ENCODE assay signal across 9 mouse cellular contexts in genomic region chr5:113173318-113173717, GRCm38 (mm10). TPM values are rescaled to one million over a fixed set of nuclear protein-coding genes. Genes with fewer than 3 reads are reported as not detected.
DNase-seq lines count a peak whose midpoint lies in the region; ATAC-seq lines count a peak whose summit lies in the region.
"Had no signal": no experiment of that assay in that cellular context is flagged by ENCODE, and none has a peak within 500 bp of the region (broad histone marks: within the 10 kb centered on the region; RNA-seq: fewer than 3 reads in every experiment).

No protein-coding gene starts in this region.

- no peak overlapping the region for H3K4me2 ChIP-seq in liver, embryonic 12.5 days
- H3K4me2 ChIP-seq: midbrain, embryonic 12.5 days had no signal

- DNase-seq in liver (peak; percentile 74), ZHBTc4 (ENCODE audit: low read depth, low spot score) (peak; percentile 82)
- peak; percentile 75 to 78 for DNase-seq in heart, postnatal 36 days
- DNase-seq in limb, embryonic 10.5 days (ENCODE audit: low spot score), result peak; percentile 84
- DNase-seq in thymus, postnatal 25 days, result peak; percentile 65

- H3K4me1 ChIP-seq in liver, embryonic 12.5 days, result peaks cover 5% of the 10 kb centered on the region; the same call in 1 of the 2 replicates
- H3K4me1 ChIP-seq in limb, embryonic 10.5 days, result peaks cover 21% of the 10 kb centered on the region
- H3K4me1 ChIP-seq: midbrain, embryonic 12.5 days had no signal

- ATAC-seq in liver, embryonic 12.5 days, result no peak
- peak; percentile 80 for ATAC-seq in common myeloid progenitor, adult 5-6 weeks (replicated peaks; ENCODE audit: low read depth, poor library complexity, severe bottlenecking)
- peak; percentile 39 for ATAC-seq in neutrophil, adult 5-6 weeks (ENCODE audit: extremely low read depth, insufficient number of reproducible peaks, low FRiP score, poor library complexity, severe bottlenecking)

- H3K9me3 ChIP-seq in liver, embryonic 12.5 days (replicated peaks), result no peaks in the 10 kb centered on the region
- no peaks in the 10 kb centered on the region for H3K9me3 ChIP-seq in limb, embryonic 10.5 days (replicated peaks)

- 10% methylated on average over 5 of the region's 5 CpGs for WGBS in liver, embryonic 12.5 days (ENCODE audit: insufficient replicate concordance)
- 25% methylated on average over 5 of the region's 5 CpGs for WGBS in limb, embryonic 10.5 days

- H3K27me3 ChIP-seq in liver, embryonic 12.5 days (replicated peaks), result no peaks in the 10 kb centered on the region
- no peaks in the 10 kb centered on the region for H3K27me3 ChIP-seq in limb, embryonic 10.5 days (ENCODE audit: low read depth, poor library complexity, severe bottlenecking)
- H3K27me3 ChIP-seq: midbrain, embryonic 12.5 days had no signal

- H3K36me3 ChIP-seq in liver, embryonic 12.5 days, result no peaks in the 10 kb centered on the region
- no peaks in the 10 kb centered on the region for H3K36me3 ChIP-seq in limb, embryonic 10.5 days
- H3K36me3 ChIP-seq: midbrain, embryonic 12.5 days had no signal

- no peak overlapping the region for H3K9ac ChIP-seq in liver, embryonic 12.5 days
- H3K9ac ChIP-seq: midbrain, embryonic 12.5 days had no signal

- no peak overlapping the region for H3K27ac ChIP-seq in liver, embryonic 12.5 days
- H3K27ac ChIP-seq in limb, embryonic 10.5 days, result peak overlapping the region; percentile 66; the same call in 1 of the 2 replicates

- H3K4me3 ChIP-seq in liver, embryonic 12.5 days, result no peak overlapping the region
- no peak overlapping the region for H3K4me3 ChIP-seq in limb, embryonic 10.5 days
- H3K4me3 ChIP-seq: midbrain, embryonic 12.5 days had no signal

- intact Hi-C loops in heart, postnatal 36 days (cut with DNase I), result no loop called here

RNA-seq across cellular contexts. Expression of gene 2900026A02Rik, which starts 47.7 kb away (rescaled TPM):
- 1.9 and 2.0 TPM in 2 replicates for polyA plus RNA-seq in liver, embryonic 12.5 days (2016; fragmentation: Nextera tagmentation; extraction: Ambion mirVana)
- 6.4 and 7.8 TPM in 2 replicates for total RNA-seq in common myeloid progenitor, adult 5-6 weeks (2017)
- total RNA-seq in heart, postnatal 36 days (2021), result 10 to 100 TPM; 21.0 to 23.6 TPM
- polyA plus RNA-seq in limb, embryonic 10.5 days (2016; fragmentation: Nextera tagmentation; extraction: Ambion mirVana), result 2.5 and 2.9 TPM in 2 replicates
- 0.23 and 0.49 TPM in 2 replicates for total RNA-seq in neutrophil, adult 5-6 weeks (2017)

RNA-seq across cellular contexts. Expression of gene Tmem211, which starts 53.4 kb away (rescaled TPM):
- polyA plus RNA-seq in liver, embryonic 12.5 days (2016; fragmentation: Nextera tagmentation; extraction: Ambion mirVana), result not detected in 2 replicates
- not detected in 2 replicates for total RNA-seq in common myeloid progenitor, adult 5-6 weeks (2017)
- total RNA-seq in heart, postnatal 36 days (2021), result not detected
- not detected in 2 replicates for polyA plus RNA-seq in limb, embryonic 10.5 days (2016; fragmentation: Nextera tagmentation; extraction: Ambion mirVana)
- total RNA-seq in neutrophil, adult 5-6 weeks (2017), result not detected in 2 replicates
